Mouse (Mus musculus) liver, adult 2 months (tissue): Measurements from ENCODE around the gene Olfr66.

Experiments used
- CTCF ChIP-seq: fragments of 200-500 bp; IDR thresholded peaks from 2 replicates; pipeline ENCODE4 v1.5.1; 2011; ENCODE audit warnings: low read depth, low read length, control low read depth
- POLR2A ChIP-seq: fragments of 200-500 bp; IDR thresholded peaks from 2 replicates; pipeline ENCODE4 v1.6.1; 2011; ENCODE audit warnings: low read length, control low read depth; ENCODE audit not compliant: insufficient read depth; ENCODE audit errors: extremely low read depth

GRCm38 (mm10) chr7:103859076-103859475 is 27.0 kb downstream of the Olfr66 start:
- TF ChIP-seq POLR2A (no peak), CTCF (no peak)
